Mouse (Mus musculus) intestine, embryonic 14.5 days (tissue): ENCODE measurements around the gene Ntn3. TPM values are rescaled to one million over a fixed set of nuclear protein-coding genes. Genes with fewer than 3 reads are reported as not detected.
A peak's percentile ranks its signal among the peaks of the same experiment; 100 is the strongest.

Experiments used
- ATAC-seq: fragments of 200-750 bp; cut with Nextera tagmentation; replicated peaks from 2 replicates; pipeline ENCODE4 v1.8.0; 2017; ENCODE audit warnings: low read depth, moderate number of reproducible peaks, moderate TSS enrichment, moderate library complexity; ENCODE audit not compliant: low FRiP score, low TSS enrichment
- DNase-seq: peaks from one replicate; pipeline ENCODE4 v3.0.0-alpha.2; 2018; ENCODE audit warnings: low spot score
- H3K27ac ChIP-seq: fragments of 300-500 bp; sonication (generic); 2 replicates; pipeline ENCODE4 v1.5.1; 2014; ENCODE audit warnings: low read depth, mild to moderate bottlenecking, control low read depth
- H3K27me3 ChIP-seq: fragments of 300-500 bp; sonication (generic); replicated peaks from 2 replicates; pipeline ENCODE4 v1.6.1; 2014; ENCODE audit warnings: low read length, control low read depth; ENCODE audit not compliant: control insufficient read depth, insufficient read depth
- H3K36me3 ChIP-seq: fragments of 300-500 bp; sonication (generic); 2 replicates; pipeline ENCODE4 v1.6.1; 2014; ENCODE audit warnings: low read length, control low read depth; ENCODE audit not compliant: control insufficient read depth, insufficient read depth
- H3K4me1 ChIP-seq: fragments of 300-500 bp; sonication (generic); replicated peaks from 2 replicates; pipeline ENCODE4 v1.6.1; 2014; ENCODE audit warnings: low read length, control low read depth, mixed read lengths; ENCODE audit not compliant: control insufficient read depth, insufficient read depth
- H3K4me2 ChIP-seq: fragments of 300-500 bp; sonication (generic); 2 replicates; pipeline ENCODE4 v1.6.1; 2014; ENCODE audit warnings: low read length
- H3K4me3 ChIP-seq: fragments of 300-500 bp; sonication (generic); 2 replicates; pipeline ENCODE4 v1.5.1; 2014; ENCODE audit warnings: low read depth, low read length, control low read depth, mixed read lengths
- H3K9ac ChIP-seq: fragments of 300-500 bp; sonication (generic); 2 replicates; pipeline ENCODE4 v1.6.1; 2014; ENCODE audit warnings: mild to moderate bottlenecking, low read length
- H3K9me3 ChIP-seq: fragments of 300-500 bp; sonication (generic); 2 replicates; pipeline ENCODE4 v1.6.1; 2016; ENCODE audit warnings: low read length, control low read depth; ENCODE audit not compliant: control insufficient read depth
- WGBS: fragments of 180-500 bp; shearing (Covaris S2); extraction: QIAGEN DNeasy Blood & Tissue Kit; methylation state at CpG from one replicate; pipeline ENCODE4 v1.1.7; 2014; 5-methylcytosine and 5-hydroxymethylcytosine counted together
- polyA plus RNA-seq: library from polyadenylated mRNA; unstranded; fragments of >200 nt; fragmentation: Nextera tagmentation; extraction: Ambion mirVana; gene quantifications from 2 replicates; pipeline ENCODE4 v1.2.1, GENCODE M21; 2014

Gene Ntn3
- polyA plus RNA-seq, 1 experiment from 2014 or later: 7.8 TPM

DNA sequence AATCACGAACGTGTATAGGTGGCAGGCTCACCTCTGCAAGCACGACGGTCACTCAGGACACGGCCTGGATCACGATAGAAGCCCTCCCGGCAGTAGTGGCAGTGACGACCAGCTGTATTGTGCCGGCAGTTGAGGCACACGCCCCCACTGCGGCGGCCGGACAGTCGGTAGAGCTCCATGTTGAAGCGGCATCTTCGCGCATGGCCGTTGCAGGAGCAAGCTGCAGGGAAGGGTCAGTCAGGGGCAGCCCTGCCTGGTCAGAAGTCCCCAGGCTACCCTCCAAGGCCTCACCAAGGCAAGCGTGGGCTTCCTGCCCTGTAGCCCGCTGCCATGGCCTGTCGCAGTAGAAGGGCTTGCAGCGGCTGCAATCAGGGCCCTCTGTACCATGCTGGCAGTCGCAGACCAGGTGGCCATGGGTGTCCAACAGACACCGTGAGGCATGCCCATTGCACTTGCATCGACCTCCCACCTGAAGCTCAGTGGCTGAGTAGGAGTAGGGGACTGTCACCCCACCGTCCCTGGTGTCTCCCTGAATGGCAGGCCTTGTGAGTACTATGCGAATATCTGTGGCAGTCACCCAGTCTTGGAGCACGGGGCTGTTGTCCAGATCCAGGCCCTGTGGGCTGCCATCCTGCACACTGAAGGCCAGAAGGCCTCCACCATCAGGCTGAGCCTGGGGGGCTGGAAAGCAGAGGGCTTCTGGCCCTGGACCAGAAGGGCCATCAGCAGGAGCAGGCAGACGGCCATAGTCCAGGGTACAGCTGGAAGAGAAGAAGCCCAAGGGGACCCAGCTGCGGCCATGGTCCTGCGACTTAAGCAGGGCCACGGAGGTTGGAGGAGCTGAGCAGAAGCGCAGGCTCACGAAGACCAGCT is 1.3 kb downstream of the Ntn3 start:
- no peaks in the 10 kb centered on the region for H3K9me3 ChIP-seq
- no peaks in the 10 kb centered on the region for H3K36me3 ChIP-seq
- H3K27me3 ChIP-seq: peaks cover 12% of the 10 kb centered on the region; the same call in 1 of the 2 replicates
- peak overlapping the region; percentile 91 for H3K27ac ChIP-seq
- peak overlapping the region; percentile 65 for H3K4me2 ChIP-seq
- 59% methylated on average over 34 of the region's 34 CpGs for WGBS
- peak overlapping the region; percentile 64 for H3K9ac ChIP-seq
- ATAC-seq (no peak), DNase-seq (no peak)
- H3K4me1 ChIP-seq: peaks cover 84% of the 10 kb centered on the region
- H3K4me3 ChIP-seq: peak overlapping the region; percentile 53

DNA sequence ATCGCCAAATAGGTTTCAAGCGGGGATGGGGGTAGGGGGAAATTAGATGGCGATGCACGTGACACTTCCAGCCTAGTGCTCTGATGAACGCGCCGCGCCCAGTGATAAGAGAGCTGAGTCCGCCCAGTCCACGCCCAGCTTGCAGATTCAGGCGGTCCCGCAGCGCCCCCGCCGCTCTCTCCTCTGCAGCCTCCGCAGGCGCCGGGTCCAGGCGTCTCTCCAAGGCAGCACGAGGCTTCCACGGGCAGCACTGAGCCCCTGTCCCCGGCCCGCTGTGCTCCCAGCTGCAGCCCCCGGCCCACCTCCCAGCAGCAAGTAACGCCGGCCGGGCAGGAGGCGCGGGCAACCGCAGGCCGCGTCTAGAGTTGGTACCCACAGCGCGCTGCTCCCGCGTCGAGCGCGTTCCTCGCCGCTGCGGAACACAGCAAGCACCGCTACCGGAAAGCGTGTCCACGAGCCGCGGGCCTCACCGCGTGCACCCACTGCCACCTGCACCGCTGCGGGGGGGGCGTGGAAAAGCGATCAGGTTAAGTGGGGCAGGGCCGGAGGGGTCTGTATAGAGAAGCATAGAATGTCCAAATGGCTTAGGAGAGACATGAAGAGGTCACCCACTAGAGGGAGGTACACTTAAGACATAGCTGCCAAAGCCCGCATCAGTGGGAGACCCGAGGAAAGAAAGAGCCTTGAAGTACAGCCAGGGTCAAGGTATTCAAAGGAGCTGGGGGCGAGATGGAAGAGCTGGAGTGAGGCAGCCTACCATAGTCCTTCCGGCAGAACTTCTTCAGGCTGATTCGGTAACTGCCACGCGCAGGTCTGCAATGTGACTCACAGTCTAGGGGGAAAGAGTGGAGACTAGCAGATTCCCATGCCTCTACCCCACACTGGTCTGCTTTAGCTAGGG is 2.6 kb downstream of the Ntn3 start:
- peaks cover 12% of the 10 kb centered on the region; the same call in 1 of the 2 replicates for H3K27me3 ChIP-seq
- no peak overlapping the region; the same call in 1 of the 2 replicates for H3K27ac ChIP-seq
- peak overlapping the region; percentile 64 for H3K9ac ChIP-seq
- DNase-seq: peak; percentile 80
- WGBS: 6% methylated on average over 57 of the region's 62 CpGs
- H3K36me3 ChIP-seq: no peaks in the 10 kb centered on the region
- peak overlapping the region; percentile 53 for H3K4me3 ChIP-seq
- ATAC-seq: no peak; the same call in 1 of the 2 replicates
- peak overlapping the region; percentile 65 for H3K4me2 ChIP-seq
- H3K4me1 ChIP-seq: peaks cover 73% of the 10 kb centered on the region
- H3K9me3 ChIP-seq: no peaks in the 10 kb centered on the region

DNA sequence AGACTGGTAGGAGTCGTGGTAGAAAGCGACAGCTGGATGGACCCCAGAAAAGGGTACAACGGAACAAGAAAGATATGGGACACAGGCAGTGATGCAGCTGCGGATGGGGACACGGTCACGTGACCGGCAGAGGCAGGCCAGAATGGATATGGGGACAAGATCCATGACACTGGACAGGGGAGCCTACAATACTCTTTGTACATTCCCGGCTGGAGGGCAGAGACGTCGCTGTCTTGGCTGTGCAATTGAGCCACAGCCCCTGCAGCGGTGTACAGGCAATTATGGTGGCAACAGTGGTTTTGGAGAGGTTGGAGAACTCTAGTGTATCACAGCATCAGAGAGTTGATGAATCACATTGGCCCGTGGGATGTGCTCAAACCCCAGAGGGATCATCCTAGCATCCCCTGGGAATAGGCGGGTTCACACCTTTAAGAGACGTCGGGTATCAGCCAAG is 3.4 kb downstream of the Ntn3 start:
- ATAC-seq (peak; percentile 1; the same call in 1 of the 2 replicates), DNase-seq (peak; percentile 84)
- Histone ChIP-seq H3K4me1 (peaks cover 65% of the 10 kb centered on the region), H3K9me3 (no peaks in the 10 kb centered on the region), H3K36me3 (no peaks in the 10 kb centered on the region), H3K4me3 (peak overlapping the region; percentile 61), H3K4me2 (peak overlapping the region; percentile 65), H3K27ac (peak overlapping the region; percentile 54; the same call in 1 of the 2 replicates), H3K9ac (peak overlapping the region; percentile 64), H3K27me3 (peaks cover 12% of the 10 kb centered on the region; the same call in 1 of the 2 replicates)
- 13% methylated on average over 15 of the region's 15 CpGs for WGBS

DNA sequence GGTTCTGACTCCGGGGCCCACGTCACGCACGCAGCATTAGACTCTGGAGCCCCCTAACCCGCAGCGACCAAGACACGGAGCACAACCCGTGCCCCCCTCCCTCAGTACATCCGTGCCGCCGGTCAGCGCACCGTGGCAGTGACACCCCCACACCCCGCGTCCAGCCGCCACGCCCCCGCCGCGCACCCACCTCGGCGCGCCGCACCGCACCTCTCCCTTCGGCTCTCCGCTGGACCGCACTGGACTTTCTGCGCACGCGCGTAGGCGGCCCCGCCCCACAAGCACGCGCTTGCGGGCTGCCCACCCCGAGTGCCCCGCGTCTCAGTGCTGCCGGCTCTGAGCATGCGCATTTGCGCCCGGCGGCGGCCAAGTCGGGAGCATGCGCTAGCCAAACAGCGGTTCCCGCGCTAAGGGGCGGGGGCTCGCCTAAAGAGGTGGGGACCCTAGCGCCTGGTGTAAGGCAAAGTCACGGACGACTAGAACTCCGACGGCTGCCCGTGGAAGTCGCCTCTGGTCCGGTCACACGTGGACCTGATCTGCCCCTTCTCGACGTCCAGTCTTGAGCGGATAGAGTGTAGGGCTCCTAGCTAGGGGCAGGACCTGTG is 3.9 kb downstream of the Ntn3 start, which contains the start of gene Tbc1d24:
TSS of gene Tbc1d24 (minus strand) at position 279 of the 605 bp plus-strand sequence.
- Histone ChIP-seq H3K4me2 (peak within 1 kb of the TSS; percentile 65), H3K4me1 (peaks cover 59% of the 10 kb centered on the region), H3K9ac (peak within 1 kb of the TSS; percentile 64), H3K36me3 (no peaks in the 10 kb centered on the region), H3K27ac (peak within 1 kb of the TSS; percentile 54; the same call in 1 of the 2 replicates), H3K9me3 (no peaks in the 10 kb centered on the region), H3K27me3 (peaks cover 12% of the 10 kb centered on the region; the same call in 1 of the 2 replicates), H3K4me3 (peak within 1 kb of the TSS; percentile 61)
- WGBS: under 1% methylated on average over 64 of the region's 65 CpGs
- DNase-seq: peak; percentile 92
- peak; percentile 63 for ATAC-seq

DNA sequence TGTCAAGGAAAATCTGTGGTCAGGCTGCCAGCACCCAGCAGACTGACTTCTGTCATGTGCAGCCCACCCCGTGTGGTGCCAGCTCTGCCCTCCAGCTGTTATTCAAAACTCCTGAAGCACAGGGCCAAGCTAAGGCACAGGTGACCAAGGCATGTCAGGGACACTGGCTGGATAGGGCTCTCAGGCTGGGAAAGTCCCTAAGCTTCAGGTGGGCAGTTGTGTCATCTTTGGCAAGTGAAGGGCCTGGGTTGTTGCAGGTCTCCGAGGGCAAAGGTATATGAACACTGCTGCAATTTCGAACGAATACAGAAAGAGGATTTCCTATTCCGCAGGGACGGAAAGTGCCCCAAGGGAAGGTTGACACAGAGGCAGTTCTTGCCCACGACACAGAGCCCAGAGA is 4.5 kb downstream of the Ntn3 start:
- 5% methylated on average over 7 of the region's 7 CpGs for WGBS
- DNase-seq: no peak
- peaks cover 54% of the 10 kb centered on the region for H3K4me1 ChIP-seq
- peak overlapping the region; percentile 61 for H3K4me3 ChIP-seq
- no peak overlapping the region for H3K27ac ChIP-seq
- H3K9ac ChIP-seq: peak overlapping the region; percentile 54
- ATAC-seq: no peak
- H3K4me2 ChIP-seq: peak overlapping the region; percentile 65
- H3K9me3 ChIP-seq: no peaks in the 10 kb centered on the region
- no peaks in the 10 kb centered on the region for H3K36me3 ChIP-seq
- H3K27me3 ChIP-seq: peaks cover 12% of the 10 kb centered on the region; the same call in 1 of the 2 replicates

DNA sequence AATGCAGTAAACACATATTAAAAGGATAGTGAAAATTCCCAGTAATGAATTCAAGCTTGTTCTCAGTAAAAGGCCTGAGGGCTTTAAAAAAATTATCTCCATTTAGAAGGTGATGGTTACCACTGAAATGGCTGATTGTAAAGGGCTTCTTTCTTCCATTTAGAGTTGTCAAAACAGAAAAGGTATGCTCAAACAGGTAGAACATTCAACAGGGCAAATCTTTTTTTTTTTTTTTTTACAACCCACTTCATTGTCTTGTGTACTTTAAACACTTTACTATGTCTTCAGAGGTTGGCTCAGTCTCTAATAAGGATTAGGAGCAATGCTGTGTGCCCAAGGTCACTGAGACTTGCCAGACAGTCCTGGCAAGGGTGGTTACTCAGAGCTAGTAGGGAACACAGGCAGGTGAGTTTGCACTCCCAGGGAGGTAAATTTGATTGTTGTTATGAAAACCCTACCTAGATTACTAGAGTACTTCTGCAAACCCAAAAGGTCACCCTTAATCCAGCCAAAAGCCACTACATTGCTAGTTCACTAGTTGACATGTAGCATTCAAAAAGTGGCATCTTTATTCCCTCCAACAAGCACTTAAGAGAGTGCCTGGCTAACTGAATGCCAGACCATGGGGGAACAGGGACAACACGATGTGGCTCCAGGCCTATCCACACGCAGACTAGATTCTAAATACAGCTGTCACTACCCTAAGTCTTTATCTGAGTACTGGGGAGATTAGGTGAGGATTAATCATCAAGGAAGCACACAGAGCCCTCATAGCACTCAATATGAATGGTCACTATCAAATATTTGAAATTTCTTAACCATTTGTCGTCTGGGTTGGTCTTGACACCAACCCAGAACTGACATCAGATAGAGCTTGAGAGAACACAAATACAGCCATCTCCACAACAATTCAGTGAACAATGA is 5.5 kb downstream of the Ntn3 start:
- Histone ChIP-seq H3K4me2 (peak overlapping the region; percentile 65), H3K27me3 (peaks cover 12% of the 10 kb centered on the region; the same call in 1 of the 2 replicates), H3K4me1 (peaks cover 45% of the 10 kb centered on the region), H3K4me3 (no peak overlapping the region), H3K9me3 (no peaks in the 10 kb centered on the region), H3K36me3 (no peaks in the 10 kb centered on the region), H3K9ac (no peak overlapping the region; the same call in 1 of the 2 replicates), H3K27ac (no peak overlapping the region)
- 61% methylated on average over 3 of the region's 3 CpGs for WGBS
- DNase-seq: no peak
- no peak for ATAC-seq

DNA sequence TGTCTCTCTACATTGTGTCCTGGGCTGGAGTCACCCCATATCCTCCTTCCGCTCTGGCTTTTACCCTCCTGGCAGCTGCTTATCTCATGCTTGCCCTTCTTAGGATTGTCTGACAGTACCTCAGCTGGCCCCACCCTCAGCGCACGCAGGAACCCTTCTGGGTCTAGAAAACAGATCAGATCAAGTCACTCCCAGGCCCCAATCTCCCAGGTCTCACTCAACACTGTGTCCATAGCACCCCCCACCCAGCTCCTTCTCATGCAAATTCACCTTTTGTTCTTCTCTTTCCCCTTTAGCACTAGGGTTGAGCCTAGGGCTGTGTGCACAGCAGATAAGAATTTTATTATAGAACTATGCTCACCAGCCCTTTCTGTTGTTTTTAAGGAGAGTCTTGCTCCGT is 6.3 kb downstream of the Ntn3 start:
- no peak overlapping the region for H3K4me3 ChIP-seq
- no peak overlapping the region for H3K9ac ChIP-seq
- no peak overlapping the region for H3K4me2 ChIP-seq
- H3K27ac ChIP-seq: no peak overlapping the region
- WGBS: 56% methylated on average over 4 of the region's 4 CpGs
- H3K4me1 ChIP-seq: peaks cover 37% of the 10 kb centered on the region
- no peaks in the 10 kb centered on the region for H3K36me3 ChIP-seq
- DNase-seq (no peak), ATAC-seq (no peak)
- H3K27me3 ChIP-seq: peaks cover 8% of the 10 kb centered on the region; the same call in 1 of the 2 replicates
- H3K9me3 ChIP-seq: no peaks in the 10 kb centered on the region
